Mouse (Mus musculus) myocyte (in vitro differentiated cells): Measurements from ENCODE around the gene Grem2. TPM values are rescaled to one million over a fixed set of nuclear protein-coding genes. Genes with fewer than 3 reads are reported as not detected.
A peak's percentile ranks its signal among the peaks of the same experiment; 100 is the strongest.

Experiments used
- H3K27me3 ChIP-seq: one replicate; pipeline ENCODE4 v1.6.1; 2011; ENCODE audit not compliant: control insufficient read depth, insufficient read depth, insufficient read length
- H3K36me3 ChIP-seq: one replicate; pipeline ENCODE4 v1.6.1; 2011; ENCODE audit not compliant: control insufficient read depth, insufficient read depth
- H3K4me2 ChIP-seq: one replicate; pipeline ENCODE4 v1.6.1; 2011; ENCODE audit warnings: low read depth, control low read depth
- H3K4me3 ChIP-seq: one replicate; pipeline ENCODE4 v1.5.1; 2011; ENCODE audit warnings: mild to moderate bottlenecking, control low read depth, moderate library complexity
- H3K79me2 ChIP-seq: one replicate; pipeline ENCODE4 v1.6.1; 2011; ENCODE audit not compliant: control insufficient read depth, insufficient read depth
- H3ac ChIP-seq: one replicate; pipeline ENCODE4 v1.6.1; 2011; ENCODE audit not compliant: control insufficient read depth, insufficient read length
- CEBPB ChIP-seq: IDR thresholded peaks from 2 replicates; pipeline ENCODE4 v1.6.1; 2011; ENCODE audit warnings: mild to moderate bottlenecking, moderate library complexity; ENCODE audit not compliant: poor library complexity, insufficient read depth, severe bottlenecking
- E2F4 ChIP-seq: IDR thresholded peaks from one replicate; pipeline ENCODE4 v1.6.1; 2011; ENCODE audit warnings: mild to moderate bottlenecking, control low read depth, moderate library complexity; ENCODE audit not compliant: insufficient read depth
- MAX ChIP-seq: IDR thresholded peaks from one replicate; pipeline ENCODE4 v1.6.1; 2011; ENCODE audit warnings: low read depth, mild to moderate bottlenecking, control low read depth
- MYOD1 ChIP-seq, 3 experiments: IDR thresholded peaks; one replicate each; pipeline ENCODE4 v1.6.1; 2011; ENCODE audit warnings: control low read depth in 2 of 3, low read depth in 2 of 3, mild to moderate bottlenecking in 2 of 3, moderate library complexity in 1 of 3; ENCODE audit not compliant: insufficient read length in 2 of 3, control insufficient read depth in 1 of 3
- MYOG ChIP-seq, 3 experiments: IDR thresholded peaks; one replicate each; pipeline ENCODE4 v1.6.1; 2011; ENCODE audit warnings: control low read depth in 2 of 3, low read depth in 2 of 3, mild to moderate bottlenecking in 2 of 3; ENCODE audit not compliant: insufficient read length in 2 of 3, control insufficient read depth in 1 of 3, insufficient read depth in 1 of 3
- POLR2A ChIP-seq: IDR thresholded peaks from one replicate; pipeline ENCODE4 v1.6.1; 2011; ENCODE audit warnings: low read depth, mild to moderate bottlenecking, control low read depth, moderate library complexity; ENCODE audit not compliant: insufficient read length
- POLR2AphosphoS2 ChIP-seq: IDR thresholded peaks from one replicate; pipeline ENCODE4 v1.6.1; 2011; ENCODE audit warnings: low read depth, control low read depth; ENCODE audit not compliant: insufficient read length
- REST ChIP-seq: IDR thresholded peaks from one replicate; pipeline ENCODE4 v1.6.1; 2011; ENCODE audit warnings: mild to moderate bottlenecking, control low read depth, moderate library complexity; ENCODE audit not compliant: insufficient read depth, insufficient read length
- SRF ChIP-seq: IDR thresholded peaks from one replicate; pipeline ENCODE4 v1.6.1; 2011; ENCODE audit warnings: low read depth; ENCODE audit not compliant: control insufficient read depth, insufficient read length
- TCF12 ChIP-seq: IDR thresholded peaks from one replicate; pipeline ENCODE4 v1.6.1; 2011; ENCODE audit warnings: mild to moderate bottlenecking, control low read depth; ENCODE audit not compliant: poor library complexity, insufficient read depth, severe bottlenecking
- TCF3 ChIP-seq: IDR thresholded peaks from one replicate; pipeline ENCODE4 v1.6.1; 2011; ENCODE audit warnings: low read depth, control low read depth; ENCODE audit not compliant: insufficient read length
- USF1 ChIP-seq: IDR thresholded peaks from one replicate; pipeline ENCODE4 v1.6.1; 2011; ENCODE audit warnings: low read depth, mild to moderate bottlenecking, control low read depth, moderate library complexity
- polyA plus RNA-seq: library from polyadenylated mRNA; unstranded; fragments of >200 nt; fragmentation: generic; extraction: Trizol; gene quantifications from one replicate; pipeline ENCODE4 v1.2.1, GENCODE M21; 2012; ENCODE audit warnings: missing spikeins

The Grem2 gene
- polyA plus RNA-seq, 1 experiment, result 0.04 TPM

DNA sequence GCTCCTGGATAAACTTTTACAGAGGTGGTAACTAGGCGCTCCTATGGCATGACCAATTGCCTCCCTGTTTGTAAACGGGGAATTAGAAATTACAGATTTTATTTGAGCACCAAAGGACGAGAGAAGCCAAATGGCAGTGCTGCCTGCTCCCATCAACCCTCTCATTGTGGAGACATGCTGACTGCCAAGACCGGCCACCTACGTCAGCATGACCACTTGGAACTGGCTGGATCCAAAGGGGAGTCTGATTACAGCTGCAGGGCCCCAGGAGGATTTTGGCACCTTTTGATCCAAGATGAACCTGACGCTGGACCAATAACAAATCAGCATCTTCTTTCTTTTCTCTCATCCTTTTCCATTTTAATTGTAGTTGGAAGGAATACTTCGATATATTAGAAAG lies 29.1 kb downstream of the Grem2 start:
- Histone ChIP-seq H3K36me3 (no peaks in the 10 kb centered on the region), H3K4me2 (no peak overlapping the region), H3ac (no peak overlapping the region), H3K27me3 (no peaks in the 10 kb centered on the region), H3K4me3 (no peak overlapping the region), H3K79me2 (no peaks in the 10 kb centered on the region)
- TF ChIP-seq MYOG (IDR thresholded peaks at IDR 0.05; ENCODE audit: control insufficient read depth in 1 of 3, insufficient read depth in 1 of 3, insufficient read length in 2 of 3, low read depth in 2 of 3) (no peak), MYOD1 (IDR thresholded peaks at IDR 0.05; ENCODE audit: control insufficient read depth in 1 of 3, insufficient read length in 2 of 3, low read depth in 2 of 3) (no peak), CEBPB (no peak), TCF12 (no peak), E2F4 (no peak), TCF3 (no peak), USF1 (no peak), SRF (no peak), POLR2AphosphoS2 (no peak), POLR2A (no peak), MAX (no peak), REST (no peak)

DNA sequence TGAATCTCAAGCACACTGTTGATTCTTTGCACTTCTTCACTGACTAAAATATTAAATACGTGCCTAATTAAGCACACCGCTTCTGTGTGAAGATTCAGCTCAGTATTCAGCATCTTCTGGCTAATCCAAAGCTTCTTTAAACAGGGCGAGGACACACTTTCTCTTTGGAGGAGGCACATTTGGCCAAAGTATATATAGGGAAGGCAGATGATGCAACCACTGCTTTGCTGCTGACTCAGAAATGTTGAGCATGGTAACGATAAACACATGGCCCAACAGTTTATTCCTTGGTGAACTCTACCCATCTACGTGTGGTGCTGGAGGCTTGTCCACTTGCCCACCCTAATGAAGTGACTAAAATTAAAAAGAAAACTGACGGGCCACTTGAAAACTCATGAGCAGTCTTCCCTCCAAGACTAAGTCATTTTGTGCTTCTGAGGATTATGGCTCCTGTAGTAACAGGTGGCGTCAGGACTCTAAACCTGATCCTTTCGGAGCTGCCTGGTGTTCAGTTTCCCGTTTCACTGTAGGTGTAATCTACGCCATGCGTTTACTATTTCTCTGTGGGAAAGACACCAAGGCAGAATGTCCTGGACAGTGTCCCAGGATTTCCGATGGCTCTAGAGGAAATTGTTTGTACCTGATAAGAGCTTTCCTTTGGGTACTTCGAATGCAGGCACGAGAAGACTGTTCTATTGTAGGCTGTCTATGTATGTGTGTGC lies 32.8 kb downstream of the Grem2 start:
- Histone ChIP-seq H3K79me2 (no peaks in the 10 kb centered on the region), H3K4me2 (no peak overlapping the region), H3K27me3 (no peaks in the 10 kb centered on the region), H3K4me3 (no peak overlapping the region), H3K36me3 (no peaks in the 10 kb centered on the region), H3ac (no peak overlapping the region)
- TF ChIP-seq CEBPB, result peak; percentile 62; the same call in 1 of the 2 replicates
- no peak for TF ChIP-seq MAX

DNA sequence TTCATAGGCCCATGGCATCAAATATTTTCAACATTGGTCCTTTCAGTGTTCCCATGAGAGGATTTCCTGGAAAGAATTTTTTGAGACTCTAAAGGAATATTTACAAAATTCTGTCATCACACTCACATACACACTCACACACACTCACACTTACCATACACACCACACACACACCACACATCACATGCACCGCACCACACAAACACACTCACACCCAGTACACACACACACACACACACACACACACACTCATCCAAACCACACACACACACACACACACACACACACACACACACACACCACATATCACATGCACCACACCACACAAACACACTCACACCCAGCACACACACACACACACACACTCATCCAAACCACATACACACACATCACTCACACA lies 33.5 kb downstream of the Grem2 start:
- Histone ChIP-seq H3K4me3 (no peak overlapping the region), H3ac (no peak overlapping the region), H3K4me2 (no peak overlapping the region), H3K27me3 (no peaks in the 10 kb centered on the region), H3K79me2 (no peaks in the 10 kb centered on the region), H3K36me3 (no peaks in the 10 kb centered on the region)
- TF ChIP-seq E2F4, result no peak
- TF ChIP-seq MYOG (IDR thresholded peaks at IDR 0.05; ENCODE audit: control insufficient read depth in 1 of 3, insufficient read depth in 1 of 3, insufficient read length in 2 of 3, low read depth in 2 of 3), result no peak
- TF ChIP-seq CEBPB, result no peak
- no peak for TF ChIP-seq USF1
- TF ChIP-seq SRF, result no peak

DNA sequence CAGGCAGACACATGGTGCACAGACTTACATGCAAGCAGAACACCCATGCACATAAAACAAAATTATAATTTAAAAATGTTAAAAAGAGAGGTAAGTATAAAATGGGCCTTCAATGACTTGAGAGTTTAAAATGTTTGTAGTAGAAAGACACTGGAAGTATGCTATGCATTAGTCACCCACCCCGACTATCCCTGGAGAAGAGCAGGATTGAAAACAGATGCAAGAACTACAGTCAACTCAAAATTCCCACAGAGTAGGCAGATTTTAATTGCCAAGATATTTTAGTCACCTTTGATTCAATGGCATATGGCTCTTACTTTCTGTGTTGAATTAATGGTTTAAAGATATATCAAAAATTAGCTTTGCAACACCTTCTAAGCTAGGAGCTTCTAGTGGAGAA lies 39.1 kb downstream of the Grem2 start:
- Histone ChIP-seq H3K4me2 (no peak overlapping the region), H3K4me3 (no peak overlapping the region), H3ac (no peak overlapping the region), H3K79me2 (no peaks in the 10 kb centered on the region), H3K27me3 (no peaks in the 10 kb centered on the region), H3K36me3 (no peaks in the 10 kb centered on the region)
- TF ChIP-seq USF1, result no peak
- no peak for TF ChIP-seq MYOD1 (IDR thresholded peaks at IDR 0.05; ENCODE audit: control insufficient read depth in 1 of 3, insufficient read length in 2 of 3, low read depth in 2 of 3)
- TF ChIP-seq TCF12, result no peak
- TF ChIP-seq CEBPB, result no peak
- no peak for TF ChIP-seq MAX
- no peak for TF ChIP-seq E2F4
- TF ChIP-seq REST, result no peak
- TF ChIP-seq POLR2AphosphoS2, result no peak
- no peak for TF ChIP-seq POLR2A
- no peak for TF ChIP-seq SRF
- TF ChIP-seq MYOG (IDR thresholded peaks at IDR 0.05; ENCODE audit: control insufficient read depth in 1 of 3, insufficient read depth in 1 of 3, insufficient read length in 2 of 3, low read depth in 2 of 3), result no peak
- no peak for TF ChIP-seq TCF3

DNA sequence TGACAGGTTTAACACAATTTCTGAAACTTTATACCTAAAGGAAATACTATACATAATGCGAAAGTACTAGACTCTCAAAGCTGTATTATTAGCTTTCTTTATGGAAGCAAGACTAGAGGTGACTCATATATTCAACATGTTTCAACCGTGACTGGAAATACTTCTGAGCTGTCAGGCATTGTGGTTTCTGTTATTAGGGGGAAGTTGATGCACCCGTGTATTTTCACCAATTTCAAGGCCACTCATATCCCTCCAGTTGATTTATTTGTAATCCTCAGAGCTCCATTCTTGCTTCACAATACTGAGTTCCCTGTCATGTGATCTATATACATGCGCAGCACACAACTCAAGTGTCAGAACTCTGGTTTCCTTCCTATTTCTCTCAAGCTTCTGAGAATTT lies 46.4 kb downstream of the Grem2 start:
- no peaks in the 10 kb centered on the region for H3K36me3 ChIP-seq
- no peak overlapping the region for H3ac ChIP-seq
- no peaks in the 10 kb centered on the region for H3K79me2 ChIP-seq
- H3K27me3 ChIP-seq, result no peaks in the 10 kb centered on the region
- TF ChIP-seq USF1, result peak; percentile 26
- no peak for TF ChIP-seq POLR2A
- TF ChIP-seq TCF12, result no peak
- no peak for TF ChIP-seq CEBPB
- TF ChIP-seq TCF3, result no peak
- no peak for TF ChIP-seq POLR2AphosphoS2
- no peak for TF ChIP-seq MYOG (IDR thresholded peaks at IDR 0.05; ENCODE audit: control insufficient read depth in 1 of 3, insufficient read depth in 1 of 3, insufficient read length in 2 of 3, low read depth in 2 of 3)
- peak overlapping the region; percentile 12 for H3K4me2 ChIP-seq
- H3K4me3 ChIP-seq, result no peak overlapping the region
